Mouse (Mus musculus): Measurements from ENCODE around the gene Zbtb18. TPM values are rescaled to one million over a fixed set of nuclear protein-coding genes. Genes with fewer than 3 reads are reported as not detected.
"Not testable (repeated sequence)": the region's sequence is repeated elsewhere in the genome, so short reads cannot be mapped to it uniquely, and the experiment has no call there.

The Zbtb18 gene
- total RNA-seq, 2 experiments from 2014 or later: 354 to 392 TPM

GRCm38 (mm10) chr1:177444941-177445340, 2.8 kb downstream of the Zbtb18 start:
- intact Hi-C loops (cut with DNase I): loop anchor here (5.0 to 10.0 kb wide), 4 partner anchors 188 to 560 kb away; partner anchors contain the start of gene Akt3

GRCm38 (mm10) chr1:177445461-177446130, 3.4 kb downstream of the Zbtb18 start:
- DNase-seq (ENCODE audit: low spot score in 2 of 2): no peak
- intact Hi-C loops (cut with DNase I): loop anchor here (2.0 to 10.0 kb wide), 3 partner anchors 239 to 561 kb away; no protein-coding TSS in a partner anchor

More at GRCm38 (mm10) chr1:177444941-177445340, 2.8 kb downstream of the Zbtb18 start:
- DNase-seq (ENCODE audit: low spot score in 2 of 2): no peak

GRCm38 (mm10) chr1:177447086-177447485, 4.9 kb downstream of the Zbtb18 start:
- intact Hi-C loops (cut with DNase I): loop anchor here (2.0 to 10.0 kb wide), 3 partner anchors 238 to 562 kb away; no protein-coding TSS in a partner anchor
- DNase-seq (ENCODE audit: low spot score in 2 of 2): peak; percentile 53 to 57

GRCm38 (mm10) chr1:177447541-177448111, 5.5 kb downstream of the Zbtb18 start:
- no peak for DNase-seq (ENCODE audit: low spot score in 2 of 2)
- intact Hi-C loops (cut with DNase I): loop anchor here (2.0 to 10.0 kb wide), 3 partner anchors 237 to 563 kb away; no protein-coding TSS in a partner anchor

- DNase-seq (ENCODE audit: low spot score in 2 of 2): peak; percentile 68 to 71
- intact Hi-C loops (cut with DNase I): loop anchor here (10.0 kb wide), 2 partner anchors 513 to 563 kb away; no protein-coding TSS in a partner anchor
Observed at GRCm38 (mm10) chr1:177448121-177448561, 6.0 kb downstream of the Zbtb18 start.

GRCm38 (mm10) chr1:177448921-177449320, 6.8 kb downstream of the Zbtb18 start:
- intact Hi-C loops (cut with DNase I): loop anchor here (10.0 kb wide), 2 partner anchors 514 to 564 kb away; no protein-coding TSS in a partner anchor
- no peak for DNase-seq (ENCODE audit: low spot score in 2 of 2)

- DNase-seq (ENCODE audit: low spot score in 2 of 2): not testable (repeated sequence)
Observed at GRCm38 (mm10) chr1:177449857-177450256, 7.7 kb downstream of the Zbtb18 start.

GRCm38 (mm10) chr1:177451041-177451440, 8.9 kb downstream of the Zbtb18 start:
- intact Hi-C loops (cut with DNase I): no loop called here
- no peak for DNase-seq (ENCODE audit: low spot score in 2 of 2)

More at GRCm38 (mm10) chr1:177449857-177450256, 7.7 kb downstream of the Zbtb18 start:
- intact Hi-C loops (cut with DNase I): loop anchor here (10.0 kb wide), 2 partner anchors 515 to 565 kb away; no protein-coding TSS in a partner anchor

- no peak for DNase-seq (ENCODE audit: low spot score in 2 of 2)
- intact Hi-C loops (cut with DNase I): no loop called here
Observed at GRCm38 (mm10) chr1:177451991-177452431, 9.9 kb downstream of the Zbtb18 start.

- intact Hi-C loops (cut with DNase I): no loop called here
- no peak for DNase-seq (ENCODE audit: low spot score in 2 of 2)
Observed at GRCm38 (mm10) chr1:177452987-177453386, 10.8 kb downstream of the Zbtb18 start.

- intact Hi-C loops (cut with DNase I): no loop called here
- DNase-seq (ENCODE audit: low spot score in 2 of 2): no peak
Observed at GRCm38 (mm10) chr1:177453806-177454205, 11.7 kb downstream of the Zbtb18 start.

- DNase-seq (ENCODE audit: low spot score in 2 of 2): no peak
- intact Hi-C loops (cut with DNase I): no loop called here
Observed at GRCm38 (mm10) chr1:177454492-177454891, 12.3 kb downstream of the Zbtb18 start.

- no peak for DNase-seq (ENCODE audit: low spot score in 2 of 2)
- intact Hi-C loops (cut with DNase I): no loop called here
Observed at GRCm38 (mm10) chr1:177455466-177455865, 13.3 kb downstream of the Zbtb18 start.

GRCm38 (mm10) chr1:177456208-177456607, 14.1 kb downstream of the Zbtb18 start:
- DNase-seq (ENCODE audit: low spot score in 2 of 2): no peak
- intact Hi-C loops (cut with DNase I): no loop called here

GRCm38 (mm10) chr1:177456772-177457171, 14.6 kb downstream of the Zbtb18 start:
- intact Hi-C loops (cut with DNase I): no loop called here
- peak in 1 of 2 experiments; percentile 47 for DNase-seq (ENCODE audit: low spot score in 2 of 2)

GRCm38 (mm10) chr1:177457981-177458380, 15.8 kb downstream of the Zbtb18 start:
- DNase-seq (ENCODE audit: low spot score in 2 of 2): no peak

GRCm38 (mm10) chr1:177458456-177459389, 16.6 kb downstream of the Zbtb18 start:
- intact Hi-C loops (cut with DNase I): no loop called here
- no peak for DNase-seq (ENCODE audit: low spot score in 2 of 2)

More at GRCm38 (mm10) chr1:177457981-177458380, 15.8 kb downstream of the Zbtb18 start:
- intact Hi-C loops (cut with DNase I): no loop called here

GRCm38 (mm10) chr1:177459536-177459935, 17.4 kb downstream of the Zbtb18 start:
- no peak for DNase-seq (ENCODE audit: low spot score in 2 of 2)
- intact Hi-C loops (cut with DNase I): no loop called here

GRCm38 (mm10) chr1:177467150-177467549, 25.0 kb downstream of the Zbtb18 start:
- intact Hi-C loops (cut with DNase I): no loop called here
- no peak for DNase-seq (ENCODE audit: low spot score in 2 of 2)
